Mouse (Mus musculus) spleen, adult 2 months (tissue): ENCODE results near the gene Sema3a. TPM values are rescaled to one million over a fixed set of nuclear protein-coding genes. Genes with fewer than 3 reads are reported as not detected.

Experiments used
- DNase-seq, 2 experiments: peaks; one replicate each; pipeline versions ENCODE4 v3.0.0 to v3.0.0-alpha.2; 2012 to 2021; ENCODE audit warnings: low spot score in 2 of 2, low read depth in 1 of 2
- H3K27ac ChIP-seq: fragments of 200-500 bp; 2 replicates; pipeline ENCODE4 v1.5.1; 2012; ENCODE audit warnings: low read length, inconsistent platforms; ENCODE audit not compliant: insufficient read depth
- H3K27me3 ChIP-seq: fragments of 200-500 bp; 2 replicates; pipeline ENCODE4 v1.6.1; 2012; ENCODE audit warnings: mild to moderate bottlenecking, moderate library complexity, low read length, inconsistent platforms; ENCODE audit not compliant: control insufficient read depth, insufficient read depth
- H3K36me3 ChIP-seq: fragments of 200-500 bp; 2 replicates; pipeline ENCODE4 v1.6.1; 2012; ENCODE audit warnings: mild to moderate bottlenecking, low read length, inconsistent platforms; ENCODE audit not compliant: control insufficient read depth, insufficient read depth
- H3K4me1 ChIP-seq: fragments of 200-500 bp; 2 replicates; pipeline ENCODE4 v1.6.1; 2011; ENCODE audit warnings: inconsistent platforms; ENCODE audit not compliant: control insufficient read depth, insufficient read depth, insufficient read length
- H3K4me3 ChIP-seq: fragments of 200-500 bp; 2 replicates; pipeline ENCODE4 v1.5.1; 2011; ENCODE audit warnings: mild to moderate bottlenecking, inconsistent platforms; ENCODE audit not compliant: insufficient read depth, insufficient read length; ENCODE audit errors: extremely low read depth
- CTCF ChIP-seq: fragments of 200-500 bp; IDR thresholded peaks from 2 replicates; pipeline ENCODE4 v1.5.1; 2011; ENCODE audit warnings: mild to moderate bottlenecking, inconsistent platforms; ENCODE audit not compliant: insufficient read depth, insufficient read length, insufficient replicate concordance; ENCODE audit errors: extremely low read depth
- POLR2A ChIP-seq: fragments of 200-500 bp; IDR thresholded peaks from 2 replicates; pipeline ENCODE4 v1.6.1; 2011; ENCODE audit warnings: low read depth, low read length, inconsistent platforms
- WGBS: fragments of 180-500 bp; shearing (Covaris S2); methylation state at CpG from one replicate; pipeline ENCODE4 v1.1.7; 2018; 5-methylcytosine and 5-hydroxymethylcytosine counted together
- polyA plus RNA-seq: library from polyadenylated mRNA; depleted of rRNA; stranded (reverse); fragments of >200 nt; gene quantifications from 2 replicates; pipeline ENCODE4 v1.2.3, GENCODE M21; 2012

The Sema3a gene
- polyA plus RNA-seq, 1 experiment = 2.4 TPM

- no peaks in the 10 kb centered on the region for H3K36me3 ChIP-seq
- no peaks in the 10 kb centered on the region for H3K27me3 ChIP-seq
- TF ChIP-seq CTCF (no peak), POLR2A (no peak)
- WGBS = 81% methylated on average over 4 of the region's 4 CpGs
- no peak overlapping the region for H3K27ac ChIP-seq
- no peaks in the 10 kb centered on the region for H3K4me1 ChIP-seq
- no peak overlapping the region for H3K4me3 ChIP-seq
- no peak for DNase-seq
Measured at GRCm38 (mm10) chr5:13384047-13384446, 258.8 kb downstream of the Sema3a start.

- Histone ChIP-seq H3K4me3 (no peak overlapping the region), H3K27ac (no peak overlapping the region), H3K4me1 (no peaks in the 10 kb centered on the region), H3K27me3 (no peaks in the 10 kb centered on the region), H3K36me3 (no peaks in the 10 kb centered on the region)
- 74% methylated on average over 4 of the region's 4 CpGs for WGBS
- TF ChIP-seq POLR2A (no peak), CTCF (no peak)
- no peak for DNase-seq
Measured at GRCm38 (mm10) chr5:13384714-13385113, 259.5 kb downstream of the Sema3a start.

GRCm38 (mm10) chr5:13386603-13387002 is 261.4 kb downstream of the Sema3a start:
- Histone ChIP-seq H3K27me3 (no peaks in the 10 kb centered on the region), H3K27ac (no peak overlapping the region), H3K4me1 (no peaks in the 10 kb centered on the region), H3K4me3 (no peak overlapping the region), H3K36me3 (no peaks in the 10 kb centered on the region)
- TF ChIP-seq POLR2A = no peak
- DNase-seq = no peak
- 87% methylated on average over 3 of the region's 3 CpGs for WGBS

DNA sequence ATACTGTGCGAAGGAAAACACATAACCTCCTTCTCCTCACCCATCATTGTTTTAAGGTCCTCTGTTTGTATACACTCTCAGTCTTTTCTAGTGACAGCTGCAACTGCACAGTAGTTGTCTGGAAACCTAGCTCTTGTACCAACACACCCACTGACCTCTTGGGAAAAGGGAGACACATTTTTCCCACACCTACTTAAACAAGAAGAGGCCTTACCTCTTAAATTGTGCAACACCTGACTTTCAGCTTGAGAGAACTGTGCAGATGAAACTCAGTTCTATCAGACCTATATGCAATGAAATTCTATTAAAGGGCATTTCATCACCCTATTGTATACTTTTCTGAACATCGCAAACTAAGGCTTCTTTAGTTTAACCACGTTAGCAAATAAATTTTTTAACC is 262.5 kb downstream of the Sema3a start:
- no peaks in the 10 kb centered on the region for H3K27me3 ChIP-seq
- no peak overlapping the region for H3K27ac ChIP-seq
- no peak for DNase-seq
- H3K36me3 ChIP-seq = no peaks in the 10 kb centered on the region
- H3K4me3 ChIP-seq = no peak overlapping the region
- no peak for TF ChIP-seq CTCF
- TF ChIP-seq POLR2A = no peak
- WGBS = 80% methylated on average over 3 of the region's 3 CpGs
- no peaks in the 10 kb centered on the region for H3K4me1 ChIP-seq

- H3K27ac ChIP-seq = no peak overlapping the region
- TF ChIP-seq POLR2A = no peak
- TF ChIP-seq CTCF = no peak
- WGBS = 86% methylated on average over 3 of the region's 3 CpGs
- no peaks in the 10 kb centered on the region for H3K36me3 ChIP-seq
- no peak overlapping the region for H3K4me3 ChIP-seq
- H3K27me3 ChIP-seq = no peaks in the 10 kb centered on the region
- no peaks in the 10 kb centered on the region for H3K4me1 ChIP-seq
- DNase-seq = no peak
Measured at GRCm38 (mm10) chr5:13389995-13390394, 264.8 kb downstream of the Sema3a start.

DNA sequence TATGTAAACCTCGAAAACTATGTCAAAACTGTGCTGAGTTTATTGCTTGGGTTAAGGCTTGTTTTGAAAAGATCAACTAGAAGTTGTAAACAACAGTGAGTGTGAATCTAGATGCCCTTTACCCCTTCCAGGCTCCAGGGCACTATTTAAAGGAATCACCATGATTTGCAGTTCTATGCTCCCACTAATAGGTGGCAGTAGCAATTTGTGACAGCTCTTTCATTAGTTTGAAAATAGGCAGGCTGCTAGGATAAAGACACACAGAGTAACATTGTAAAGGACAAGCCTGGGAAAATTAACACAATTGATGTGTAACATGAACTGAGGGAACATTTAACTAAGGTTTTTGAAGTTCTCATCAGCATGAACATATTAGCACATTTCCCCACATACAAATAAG is 280.2 kb downstream of the Sema3a start:
- H3K4me1 ChIP-seq = no peaks in the 10 kb centered on the region
- H3K36me3 ChIP-seq = no peaks in the 10 kb centered on the region
- H3K4me3 ChIP-seq = no peak overlapping the region
- DNase-seq = no peak
- TF ChIP-seq POLR2A (no peak), CTCF (no peak)
- H3K27ac ChIP-seq = no peak overlapping the region
- 46% methylated on average over 1 of the region's 1 CpGs for WGBS
- no peaks in the 10 kb centered on the region for H3K27me3 ChIP-seq

GRCm38 (mm10) chr5:13406131-13406530 is 280.9 kb downstream of the Sema3a start:
- Histone ChIP-seq H3K27ac (no peak overlapping the region), H3K27me3 (no peaks in the 10 kb centered on the region), H3K4me1 (no peaks in the 10 kb centered on the region), H3K36me3 (no peaks in the 10 kb centered on the region), H3K4me3 (no peak overlapping the region)
- WGBS = 90% methylated on average over 2 of the region's 2 CpGs
- no peak for TF ChIP-seq POLR2A
- TF ChIP-seq CTCF = no peak
- DNase-seq = no peak

DNA sequence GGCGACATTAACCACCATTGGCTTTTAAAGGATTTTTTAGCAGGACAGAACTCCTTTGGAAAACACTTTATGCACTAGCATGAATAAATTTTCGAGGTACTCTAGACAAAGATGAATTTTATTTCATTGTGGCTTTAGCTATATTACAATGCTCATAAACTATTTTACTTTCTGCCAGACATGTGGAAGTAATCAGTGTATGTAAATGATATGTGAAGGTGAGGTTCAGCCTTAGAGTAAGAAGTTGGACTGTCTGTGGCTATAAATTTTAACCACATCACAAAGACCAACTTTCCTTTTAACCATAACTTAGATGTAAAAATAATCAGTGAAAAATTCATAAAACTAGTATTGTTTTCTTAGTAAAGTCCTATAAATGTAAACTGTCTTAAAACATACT is 286.7 kb downstream of the Sema3a start:
- DNase-seq = no peak
- Histone ChIP-seq H3K4me3 (no peak overlapping the region), H3K36me3 (no peaks in the 10 kb centered on the region), H3K27me3 (no peaks in the 10 kb centered on the region), H3K27ac (no peak overlapping the region), H3K4me1 (no peaks in the 10 kb centered on the region)
- no peak for TF ChIP-seq CTCF
- no peak for TF ChIP-seq POLR2A
- WGBS = 65% methylated on average over 2 of the region's 2 CpGs
